Mouse (Mus musculus) lung, embryonic 15.5 days (tissue): Measurements from ENCODE around the gene Gm6812. TPM values are rescaled to one million over a fixed set of nuclear protein-coding genes. Genes with fewer than 3 reads are reported as not detected.
"Not testable (repeated sequence)": the region's sequence is repeated elsewhere in the genome, so short reads cannot be mapped to it uniquely, and the experiment has no call there.

Experiments used
- ATAC-seq: fragments of 200-750 bp; cut with Nextera tagmentation; 2 replicates; pipeline ENCODE4 v1.8.0; 2017; ENCODE audit warnings: moderate number of reproducible peaks, borderline replicate concordance; ENCODE audit not compliant: low FRiP score, low TSS enrichment; ENCODE audit errors: extremely low read depth
- H3K27ac ChIP-seq: fragments of 300-500 bp; sonication (generic); 2 replicates; pipeline ENCODE4 v1.5.1; 2015; ENCODE audit warnings: moderate library complexity, mild to moderate bottlenecking, inconsistent platforms
- H3K27me3 ChIP-seq: fragments of 300-500 bp; sonication (generic); 2 replicates; pipeline ENCODE4 v1.6.1; 2015; ENCODE audit warnings: inconsistent platforms
- H3K36me3 ChIP-seq: fragments of 300-500 bp; sonication (generic); 2 replicates; pipeline ENCODE4 v1.6.1; 2015; ENCODE audit warnings: inconsistent platforms
- H3K4me1 ChIP-seq: fragments of 300-500 bp; sonication (generic); 2 replicates; pipeline ENCODE4 v1.6.1; 2015; ENCODE audit warnings: inconsistent platforms
- H3K4me2 ChIP-seq: fragments of 300-500 bp; sonication (generic); 2 replicates; pipeline ENCODE4 v1.6.1; 2015; ENCODE audit warnings: inconsistent platforms, mild to moderate bottlenecking, moderate library complexity
- H3K4me3 ChIP-seq: fragments of 300-500 bp; sonication (generic); 2 replicates; pipeline ENCODE4 v1.5.1; 2015; ENCODE audit warnings: mild to moderate bottlenecking, inconsistent platforms
- H3K9ac ChIP-seq: fragments of 300-500 bp; sonication (generic); 2 replicates; pipeline ENCODE4 v1.6.1; 2015; ENCODE audit warnings: inconsistent platforms
- H3K9me3 ChIP-seq: fragments of 300-500 bp; sonication (generic); 2 replicates; pipeline ENCODE4 v1.6.1; 2016; ENCODE audit warnings: inconsistent platforms
- WGBS: fragments of 180-500 bp; shearing (Covaris S2); methylation state at CpG from one replicate; pipeline ENCODE4 v1.1.7; 2015; 5-methylcytosine and 5-hydroxymethylcytosine counted together
- polyA plus RNA-seq: library from polyadenylated mRNA; unstranded; fragments of >200 nt; fragmentation: Nextera tagmentation; extraction: Ambion mirVana; gene quantifications from 2 replicates; pipeline ENCODE4 v1.2.1, GENCODE M21; 2015

Gene Gm6812
- not detected in 2 replicates for polyA plus RNA-seq

GRCm38 (mm10) chrX:68892953-68893352 lies at the start of gene Gm6812:
TSS of gene Gm6812 (minus strand) at chrX:68893053.
- not testable (repeated sequence) for H3K36me3 ChIP-seq, H3K9ac ChIP-seq, H3K4me3 ChIP-seq, H3K4me2 ChIP-seq, ATAC-seq, H3K9me3 ChIP-seq, H3K27ac ChIP-seq, H3K4me1 ChIP-seq, H3K27me3 ChIP-seq
- 60% methylated on average over 3 of the region's 5 CpGs for WGBS

GRCm38 (mm10) chrX:68865145-68865544 lies 27.7 kb downstream of the Gm6812 start:
- WGBS: 37% methylated on average over 2 of the region's 2 CpGs
- no peak overlapping the region for H3K27ac ChIP-seq
- H3K9me3 ChIP-seq: no peaks in the 10 kb centered on the region
- H3K4me1 ChIP-seq: no peaks in the 10 kb centered on the region
- H3K4me2 ChIP-seq: no peak overlapping the region
- H3K4me3 ChIP-seq: no peak overlapping the region
- no peak for ATAC-seq
- no peaks in the 10 kb centered on the region for H3K36me3 ChIP-seq
- no peaks in the 10 kb centered on the region for H3K27me3 ChIP-seq
- H3K9ac ChIP-seq: no peak overlapping the region

Other genes with a start within 250 kb of the Gm6812 start
- 53.0 and 55.5 TPM in 2 replicates for gene Fmr1, start 214.5 kb downstream of the Gm6812 start, polyA plus RNA-seq
- 0.25 TPM in 1 of 2 replicates, not detected in the other for gene Fmr1nb, start 131.2 kb downstream of the Gm6812 start, polyA plus RNA-seq
- 3.2 and 4.1 TPM in 2 replicates for gene Gm14698, start 72.0 kb downstream of the Gm6812 start, polyA plus RNA-seq